Mouse (Mus musculus) E14TG2a.4 (cell line): ENCODE measurements around the gene Gm13030.

Experiments
- CTCF ChIP-seq: conservative IDR thresholded peaks from 2 replicates; pipeline ENCODE4 v1.5.1; 2014; ENCODE audit warnings: low read length
- NANOG ChIP-seq: IDR thresholded peaks from 2 replicates; pipeline ENCODE4 v1.6.1; 2014; ENCODE audit warnings: borderline replicate concordance, low read length, mixed read lengths

DNA sequence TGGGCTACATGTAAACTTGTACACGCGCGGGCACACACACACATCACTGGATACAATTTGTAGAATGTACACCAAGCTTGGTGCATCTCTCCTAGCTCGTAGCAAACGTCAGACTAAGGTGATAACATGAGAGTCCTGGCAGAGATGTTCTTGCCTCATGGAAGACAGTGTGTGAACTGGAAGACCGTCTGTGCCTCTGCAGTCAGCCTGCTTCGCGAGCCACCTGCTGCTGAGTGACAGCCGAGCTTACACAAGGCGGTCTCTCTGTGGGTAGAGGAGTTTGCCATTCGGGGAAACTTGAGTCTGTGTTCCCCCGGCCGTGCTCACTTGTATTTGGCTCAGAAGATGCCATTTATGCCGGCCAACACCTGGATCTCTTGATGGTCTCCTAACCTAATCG, 15.3 kb downstream of the Gm13030 start:
- no peak for TF ChIP-seq CTCF
- TF ChIP-seq NANOG: no peak
